Mouse (Mus musculus) C2C12 (cell line): ENCODE measurements around the gene Grik4. TPM values are rescaled to one million over a fixed set of nuclear protein-coding genes. Genes with fewer than 3 reads are reported as not detected.

ENCODE experiments used
- H3K27me3 ChIP-seq: one replicate; pipeline ENCODE4 v1.6.1; 2011; ENCODE audit not compliant: control insufficient read depth, insufficient read depth, insufficient read length
- H3K36me3 ChIP-seq: one replicate; pipeline ENCODE4 v1.6.1; 2011; ENCODE audit not compliant: control insufficient read depth, insufficient read depth
- H3K4me3 ChIP-seq: one replicate; pipeline ENCODE4 v1.5.1; 2011; ENCODE audit warnings: mild to moderate bottlenecking, control low read depth; ENCODE audit not compliant: poor library complexity, insufficient read depth, severe bottlenecking
- H3K79me2 ChIP-seq: one replicate; pipeline ENCODE4 v1.6.1; 2011; ENCODE audit not compliant: control insufficient read depth, insufficient read depth
- H3K79me3 ChIP-seq: one replicate; pipeline ENCODE4 v1.6.1; 2011; ENCODE audit warnings: low read depth, control low read depth
- H3ac ChIP-seq: one replicate; pipeline ENCODE3; 2011; ENCODE audit warnings: low read depth; ENCODE audit not compliant: control insufficient read depth, insufficient read length
- CEBPB ChIP-seq: IDR thresholded peaks from one replicate; pipeline ENCODE4 v1.6.1; 2011; ENCODE audit warnings: low read depth, mild to moderate bottlenecking, control low read depth, moderate library complexity
- CTCF ChIP-seq: IDR thresholded peaks from one replicate; pipeline ENCODE4 v1.5.1; 2011; ENCODE audit not compliant: control insufficient read depth, insufficient read depth, insufficient read length
- FOSL1 ChIP-seq: IDR thresholded peaks from one replicate; pipeline ENCODE4 v1.8.0; 2011; ENCODE audit warnings: mild to moderate bottlenecking, low read length; ENCODE audit not compliant: poor library complexity, insufficient read depth, severe bottlenecking
- MAX ChIP-seq: IDR thresholded peaks from one replicate; pipeline ENCODE4 v1.6.1; 2011; ENCODE audit warnings: mild to moderate bottlenecking, control low read depth
- MYOD1 ChIP-seq: IDR thresholded peaks from one replicate; pipeline ENCODE4 v1.6.1; 2011; ENCODE audit warnings: low read depth; ENCODE audit not compliant: control insufficient read depth, insufficient read length
- MYOG ChIP-seq: IDR thresholded peaks from one replicate; pipeline ENCODE4 v1.6.1; 2011; ENCODE audit not compliant: control insufficient read depth, insufficient read length; ENCODE audit errors: extremely low read depth
- USF1 ChIP-seq: IDR thresholded peaks from one replicate; pipeline ENCODE4 v1.6.1; 2011; ENCODE audit warnings: low read depth, mild to moderate bottlenecking, control low read depth, moderate library complexity
- polyA plus RNA-seq: library from polyadenylated mRNA; unstranded; fragments of >200 nt; fragmentation: generic; extraction: Trizol; gene quantifications from one replicate; pipeline ENCODE4 v1.2.1, GENCODE M21; 2012; ENCODE audit warnings: missing spikeins

Gene Grik4
- polyA plus RNA-seq, 1 experiment: not detected

DNA sequence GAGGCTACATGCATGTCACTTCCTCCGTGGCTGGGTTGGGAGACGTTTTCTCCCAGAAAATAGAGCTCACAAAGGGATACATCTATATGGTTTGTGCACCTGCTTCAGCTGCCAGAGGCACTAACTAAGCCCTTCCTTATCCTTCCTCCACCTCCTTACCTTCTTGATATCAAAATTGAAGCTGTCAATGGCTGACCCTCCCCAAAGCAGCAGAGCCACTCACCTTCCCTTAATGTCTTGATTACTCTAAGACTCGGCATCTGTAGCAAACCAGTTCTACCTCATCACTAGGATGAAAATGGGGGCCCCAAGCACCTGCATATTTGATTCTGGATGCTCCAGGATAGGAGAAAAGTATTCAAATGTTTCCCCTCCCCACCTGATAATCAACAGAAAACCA is 135.1 kb downstream of the Grik4 start:
- H3K27me3 ChIP-seq: peaks cover 6% of the 10 kb centered on the region
- H3K79me3 ChIP-seq: no peaks in the 10 kb centered on the region
- no peak overlapping the region for H3K4me3 ChIP-seq
- TF ChIP-seq MYOG (no peak), USF1 (no peak), FOSL1 (no peak), MYOD1 (no peak), MAX (no peak), CTCF (no peak), CEBPB (no peak)
- no peaks in the 10 kb centered on the region for H3K36me3 ChIP-seq
- no peak overlapping the region for H3ac ChIP-seq
- H3K79me2 ChIP-seq: no peaks in the 10 kb centered on the region

DNA sequence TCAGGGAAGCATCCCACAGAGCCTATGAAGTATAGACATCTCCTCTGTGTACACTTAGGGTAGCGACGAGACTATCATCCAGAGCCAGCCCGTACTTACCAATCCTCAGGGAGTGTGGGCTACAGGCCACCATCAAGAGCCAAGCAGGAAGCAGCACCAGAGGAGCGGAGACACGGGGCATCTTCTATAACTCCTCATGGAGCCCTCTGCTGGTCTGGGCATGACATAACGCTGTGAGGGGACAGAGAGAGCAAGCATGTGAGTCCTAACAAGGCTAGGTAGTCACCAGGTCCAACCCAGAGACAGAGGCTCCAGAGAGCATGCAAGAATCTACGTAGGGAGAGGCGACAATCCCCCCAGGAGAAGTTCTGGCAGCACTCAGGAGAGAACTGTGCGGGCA is 135.9 kb downstream of the Grik4 start:
- no peak overlapping the region for H3K4me3 ChIP-seq
- no peaks in the 10 kb centered on the region for H3K79me2 ChIP-seq
- H3K36me3 ChIP-seq: no peaks in the 10 kb centered on the region
- H3ac ChIP-seq: no peak overlapping the region
- TF ChIP-seq USF1 (no peak), MYOD1 (no peak), CTCF (no peak), FOSL1 (no peak), CEBPB (no peak), MYOG (no peak), MAX (no peak)
- peaks cover 6% of the 10 kb centered on the region for H3K27me3 ChIP-seq
- H3K79me3 ChIP-seq: no peaks in the 10 kb centered on the region

DNA sequence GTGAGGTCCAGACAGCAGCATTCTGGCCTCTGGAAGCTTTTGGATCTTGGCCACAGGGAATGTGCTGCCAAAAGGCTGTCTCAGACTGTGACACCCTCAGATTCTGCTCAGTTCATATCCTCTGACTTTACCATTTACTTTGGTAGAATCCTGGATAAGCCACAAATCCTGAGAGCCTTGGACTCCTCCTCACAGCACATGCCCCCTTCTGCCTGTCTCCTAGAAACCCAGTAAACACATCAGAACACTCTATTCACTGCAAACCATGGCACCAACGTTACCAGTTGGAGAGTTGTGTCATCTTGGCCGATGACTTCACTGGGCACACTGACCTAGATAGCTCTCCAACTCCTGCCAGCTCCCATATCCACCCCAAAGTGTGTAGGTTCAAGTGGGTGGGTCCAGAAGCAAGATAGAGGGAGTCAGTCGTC is 141.2 kb downstream of the Grik4 start:
- H3K79me2 ChIP-seq: no peaks in the 10 kb centered on the region
- no peak for TF ChIP-seq USF1
- no peak for TF ChIP-seq FOSL1
- TF ChIP-seq CEBPB: no peak
- no peak for TF ChIP-seq MYOD1
- TF ChIP-seq MYOG: no peak
- no peak for TF ChIP-seq CTCF
- no peak for TF ChIP-seq MAX
- H3ac ChIP-seq: no peak overlapping the region
- no peaks in the 10 kb centered on the region for H3K79me3 ChIP-seq
- peaks cover 19% of the 10 kb centered on the region for H3K27me3 ChIP-seq
- no peaks in the 10 kb centered on the region for H3K36me3 ChIP-seq
- H3K4me3 ChIP-seq: no peak overlapping the region

DNA sequence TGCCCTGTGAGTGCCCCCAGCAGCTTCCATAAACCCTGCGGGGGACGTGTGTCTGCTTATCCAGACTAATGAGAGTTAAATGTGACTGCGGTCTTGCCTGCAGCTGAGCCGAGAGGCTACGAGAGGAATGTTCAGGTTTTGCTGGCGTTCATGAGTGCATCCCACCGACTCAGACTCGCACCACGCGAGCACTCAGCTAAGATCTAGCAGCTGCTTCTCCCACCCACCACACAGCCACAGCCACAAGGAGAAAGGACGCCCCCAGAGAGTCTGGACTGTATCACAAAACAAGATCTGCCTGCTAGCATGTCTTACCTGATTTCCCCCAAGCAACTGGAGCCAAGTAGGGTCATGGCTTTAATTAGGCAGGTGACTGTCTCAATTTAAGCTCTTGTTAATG is 142.4 kb downstream of the Grik4 start:
- Histone ChIP-seq H3K27me3 (peaks cover 18% of the 10 kb centered on the region), H3ac (no peak overlapping the region), H3K79me2 (no peaks in the 10 kb centered on the region), H3K36me3 (no peaks in the 10 kb centered on the region), H3K79me3 (no peaks in the 10 kb centered on the region), H3K4me3 (no peak overlapping the region)
- no peak for TF ChIP-seq CTCF
- no peak for TF ChIP-seq MYOG
- TF ChIP-seq MAX: no peak
- TF ChIP-seq MYOD1: no peak
- no peak for TF ChIP-seq USF1
- TF ChIP-seq CEBPB: no peak
- no peak for TF ChIP-seq FOSL1

DNA sequence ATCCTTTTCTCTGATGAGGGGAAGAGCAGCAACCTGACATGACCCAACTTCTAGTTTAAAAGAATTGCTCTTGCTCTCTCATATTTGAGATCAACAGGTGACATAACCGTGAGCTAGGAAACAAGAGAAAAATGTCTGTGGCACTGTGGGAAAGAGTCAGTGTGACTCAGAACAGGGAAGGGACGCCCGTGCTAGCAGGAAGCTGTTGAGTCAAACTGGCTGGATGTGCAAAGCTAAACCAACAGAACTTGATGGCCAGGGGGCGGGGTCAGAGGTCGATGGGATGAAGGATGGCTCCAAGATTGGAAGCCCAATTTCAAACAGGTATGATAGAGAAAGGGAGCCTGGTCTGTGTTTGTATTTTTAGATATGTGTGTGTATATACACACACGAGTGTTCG is 144.2 kb downstream of the Grik4 start:
- Histone ChIP-seq H3K27me3 (peaks cover 18% of the 10 kb centered on the region), H3K79me2 (no peaks in the 10 kb centered on the region), H3K36me3 (no peaks in the 10 kb centered on the region), H3K79me3 (no peaks in the 10 kb centered on the region), H3ac (no peak overlapping the region), H3K4me3 (no peak overlapping the region)
- TF ChIP-seq MYOG: no peak
- TF ChIP-seq USF1: no peak
- TF ChIP-seq MAX: no peak
- no peak for TF ChIP-seq CEBPB
- no peak for TF ChIP-seq CTCF
- no peak for TF ChIP-seq FOSL1
- TF ChIP-seq MYOD1: no peak

DNA sequence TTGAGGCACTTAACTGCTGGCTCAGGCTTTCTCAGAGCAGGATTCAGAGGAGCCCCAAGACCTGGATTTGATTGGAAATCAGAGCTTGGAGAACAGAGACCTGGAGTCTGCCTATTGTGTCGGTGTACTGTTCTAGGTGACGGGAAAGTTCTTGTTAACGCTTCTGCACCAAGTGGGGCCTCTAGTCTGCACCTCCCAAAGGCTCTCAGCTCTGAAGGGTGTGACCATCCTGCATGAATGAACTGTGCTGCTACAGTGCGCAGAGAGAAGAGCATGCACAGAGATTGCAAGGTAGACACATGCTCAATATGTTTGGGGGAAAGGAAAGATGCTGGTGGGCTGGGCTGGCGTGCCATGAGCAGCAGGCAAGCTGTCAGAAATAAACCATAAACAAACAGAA is 144.6 kb downstream of the Grik4 start:
- Histone ChIP-seq H3K79me3 (no peaks in the 10 kb centered on the region), H3K4me3 (no peak overlapping the region), H3ac (no peak overlapping the region), H3K27me3 (peaks cover 18% of the 10 kb centered on the region), H3K79me2 (no peaks in the 10 kb centered on the region), H3K36me3 (no peaks in the 10 kb centered on the region)
- no peak for TF ChIP-seq MAX
- no peak for TF ChIP-seq CTCF
- no peak for TF ChIP-seq FOSL1
- no peak for TF ChIP-seq MYOG
